Mouse (Mus musculus) small intestine, adult 2 months (tissue): ENCODE results near the gene Sh3bp4. TPM values are rescaled to one million over a fixed set of nuclear protein-coding genes. Genes with fewer than 3 reads are reported as not detected.

ENCODE experiments used
- H3K27ac ChIP-seq: fragments of 200-500 bp; 2 replicates; pipeline ENCODE4 v1.5.1; 2012; ENCODE audit warnings: low read depth, low read length, control low read depth, inconsistent platforms; ENCODE audit not compliant: insufficient read depth
- H3K27me3 ChIP-seq: fragments of 200-500 bp; 2 replicates; pipeline ENCODE4 v1.6.1; 2012; ENCODE audit warnings: mild to moderate bottlenecking, moderate library complexity, low read length, inconsistent platforms; ENCODE audit not compliant: control insufficient read depth, insufficient read depth
- H3K36me3 ChIP-seq: fragments of 200-500 bp; 2 replicates; pipeline ENCODE4 v1.6.1; 2012; ENCODE audit warnings: mild to moderate bottlenecking, low read length, control low read depth, inconsistent platforms; ENCODE audit not compliant: control insufficient read depth, insufficient read depth
- H3K4me1 ChIP-seq: fragments of 200-500 bp; 2 replicates; pipeline ENCODE4 v1.6.1; 2012; ENCODE audit warnings: low read length, inconsistent platforms, mixed read lengths; ENCODE audit not compliant: control insufficient read depth, insufficient read depth, insufficient read length
- H3K4me3 ChIP-seq: fragments of 200-500 bp; 2 replicates; pipeline ENCODE4 v1.5.1; 2012; ENCODE audit warnings: low read depth, mild to moderate bottlenecking, control low read depth, inconsistent platforms, low read length, moderate library complexity
- CTCF ChIP-seq: fragments of 200-500 bp; IDR thresholded peaks from 2 replicates; pipeline ENCODE4 v1.5.1; 2012; ENCODE audit warnings: low read depth, mild to moderate bottlenecking, control low read depth, inconsistent platforms, low read length, moderate library complexity, mixed read lengths; ENCODE audit not compliant: insufficient replicate concordance, insufficient read length; ENCODE audit errors: extremely low read depth
- POLR2A ChIP-seq: fragments of 200-500 bp; IDR thresholded peaks from 2 replicates; pipeline ENCODE4 v1.6.1; 2012; ENCODE audit warnings: low read depth, mild to moderate bottlenecking, control low read depth, inconsistent platforms, low read length, moderate library complexity
- whole genome bisulfite sequencing: fragments of 180-500 bp; shearing (Covaris S2); methylation state at CpG from one replicate; pipeline ENCODE4 v1.1.7; 2018; 5-methylcytosine and 5-hydroxymethylcytosine counted together
- polyA plus RNA-seq: library from polyadenylated mRNA; depleted of rRNA; stranded (reverse); fragments of >200 nt; gene quantifications from 2 replicates; pipeline ENCODE4 v1.2.3, GENCODE M21; 2012

Gene Sh3bp4
- polyA plus RNA-seq, 1 experiment, result 5.5 TPM

DNA sequence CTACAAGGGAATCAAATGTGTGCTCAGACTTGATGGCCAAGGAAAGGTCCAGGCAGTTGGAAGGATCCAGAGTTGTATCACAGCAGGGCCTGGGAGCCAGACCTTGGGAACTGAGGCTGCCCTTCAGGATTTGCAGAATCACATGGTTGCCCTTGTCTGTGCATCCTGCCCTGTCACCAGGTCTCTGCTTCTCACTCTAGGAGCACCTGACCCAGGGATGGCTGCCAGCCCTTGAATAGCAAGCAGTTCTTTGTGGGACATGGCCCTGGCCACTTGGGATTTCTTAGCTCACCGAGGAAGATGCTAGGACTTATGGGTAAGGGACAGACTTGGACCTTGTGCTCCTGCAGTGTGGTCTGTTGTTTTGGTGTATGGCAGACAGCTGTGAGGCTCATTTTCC, 42.3 kb downstream of the Sh3bp4 start:
- 85% methylated on average over 1 of the region's 1 CpGs for WGBS
- no peak overlapping the region for H3K27ac ChIP-seq
- no peaks in the 10 kb centered on the region for H3K27me3 ChIP-seq
- peaks cover 23% of the 10 kb centered on the region for H3K4me1 ChIP-seq
- H3K4me3 ChIP-seq, result no peak overlapping the region
- no peaks in the 10 kb centered on the region for H3K36me3 ChIP-seq
- TF ChIP-seq CTCF, result no peak
- TF ChIP-seq POLR2A, result no peak

DNA sequence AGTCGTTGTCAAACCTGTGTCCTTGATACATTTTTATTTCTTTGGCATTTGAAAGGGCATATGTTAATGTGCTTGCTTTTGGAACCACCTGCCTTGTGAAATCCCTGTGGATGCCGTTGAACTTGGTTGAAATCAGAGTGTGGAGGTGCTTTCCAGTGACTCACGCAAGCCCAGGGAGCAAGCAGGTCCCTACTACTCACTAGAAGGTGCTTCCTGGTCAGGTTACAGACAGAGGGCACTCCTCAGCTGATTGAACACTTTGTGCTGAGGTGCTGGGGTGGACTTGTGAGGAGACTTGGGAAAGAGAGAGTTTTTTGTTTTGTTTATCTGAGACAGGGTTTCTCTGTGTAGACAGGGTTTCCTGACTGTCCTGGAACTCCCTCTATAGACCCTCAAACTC, 43.5 kb downstream of the Sh3bp4 start:
- no peak overlapping the region for H3K27ac ChIP-seq
- TF ChIP-seq POLR2A (no peak), CTCF (no peak)
- no peaks in the 10 kb centered on the region for H3K36me3 ChIP-seq
- no peaks in the 10 kb centered on the region for H3K27me3 ChIP-seq
- whole genome bisulfite sequencing, result 78% methylated on average over 3 of the region's 3 CpGs
- no peak overlapping the region for H3K4me3 ChIP-seq
- H3K4me1 ChIP-seq, result peaks cover 16% of the 10 kb centered on the region

DNA sequence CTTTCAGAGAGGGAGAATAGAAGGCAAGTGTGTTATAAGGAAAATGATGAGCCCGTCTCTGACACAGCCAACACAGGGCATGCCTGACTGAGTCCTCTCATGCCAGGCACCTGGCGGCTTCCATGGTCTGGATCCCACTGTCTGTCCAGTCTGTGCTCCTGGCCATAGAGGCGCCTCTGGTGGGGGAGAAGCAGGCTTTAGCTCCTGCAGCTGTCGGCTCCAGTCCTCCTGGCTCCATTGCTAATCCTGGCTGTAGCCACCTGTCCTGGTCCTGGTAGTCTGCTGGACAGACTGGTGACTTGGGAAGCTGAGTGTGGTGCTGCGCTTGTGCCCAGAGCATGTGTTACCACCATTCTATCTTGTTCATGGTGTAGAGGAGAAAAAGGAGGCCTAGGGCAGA, 46.8 kb downstream of the Sh3bp4 start:
- WGBS, result 89% methylated on average over 5 of the region's 5 CpGs
- Histone ChIP-seq H3K27ac (no peak overlapping the region), H3K4me3 (no peak overlapping the region), H3K36me3 (no peaks in the 10 kb centered on the region), H3K27me3 (no peaks in the 10 kb centered on the region), H3K4me1 (peaks cover 26% of the 10 kb centered on the region)
- no peak for TF ChIP-seq POLR2A
- no peak for TF ChIP-seq CTCF

DNA sequence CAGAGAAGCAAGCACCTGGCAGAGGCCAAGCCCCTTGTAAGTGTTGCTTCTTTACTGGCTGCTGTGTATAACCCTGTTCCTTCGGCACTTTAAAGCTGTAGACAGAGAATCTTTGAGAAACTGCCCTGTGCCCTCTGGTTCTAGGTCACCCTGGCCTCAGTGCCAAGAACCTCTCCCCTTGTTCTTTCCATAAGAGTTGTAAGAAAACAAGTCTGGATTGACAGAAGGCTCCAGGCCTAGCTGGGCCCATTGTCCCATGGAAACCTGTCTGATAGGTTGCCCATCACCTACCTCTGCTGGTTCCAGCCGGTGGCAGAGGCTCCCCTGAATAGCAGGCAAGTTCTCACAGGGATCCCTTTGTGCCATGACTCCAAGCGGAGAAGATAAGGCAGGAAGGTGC, 47.9 kb downstream of the Sh3bp4 start:
- Histone ChIP-seq H3K27me3 (no peaks in the 10 kb centered on the region), H3K4me1 (peaks cover 26% of the 10 kb centered on the region), H3K36me3 (no peaks in the 10 kb centered on the region), H3K27ac (no peak overlapping the region), H3K4me3 (no peak overlapping the region)
- TF ChIP-seq POLR2A (no peak), CTCF (no peak)
- WGBS, result 62% methylated on average over 3 of the region's 3 CpGs

- H3K27me3 ChIP-seq, result no peaks in the 10 kb centered on the region
- 74% methylated on average over 5 of the region's 5 CpGs for WGBS
- TF ChIP-seq CTCF, result no peak
- TF ChIP-seq POLR2A, result no peak
- H3K4me1 ChIP-seq, result peaks cover 27% of the 10 kb centered on the region
- no peak overlapping the region for H3K4me3 ChIP-seq
- no peaks in the 10 kb centered on the region for H3K36me3 ChIP-seq
- H3K27ac ChIP-seq, result no peak overlapping the region
Measured at GRCm38 (mm10) chr1:89118836-89119235, 48.6 kb downstream of the Sh3bp4 start.

DNA sequence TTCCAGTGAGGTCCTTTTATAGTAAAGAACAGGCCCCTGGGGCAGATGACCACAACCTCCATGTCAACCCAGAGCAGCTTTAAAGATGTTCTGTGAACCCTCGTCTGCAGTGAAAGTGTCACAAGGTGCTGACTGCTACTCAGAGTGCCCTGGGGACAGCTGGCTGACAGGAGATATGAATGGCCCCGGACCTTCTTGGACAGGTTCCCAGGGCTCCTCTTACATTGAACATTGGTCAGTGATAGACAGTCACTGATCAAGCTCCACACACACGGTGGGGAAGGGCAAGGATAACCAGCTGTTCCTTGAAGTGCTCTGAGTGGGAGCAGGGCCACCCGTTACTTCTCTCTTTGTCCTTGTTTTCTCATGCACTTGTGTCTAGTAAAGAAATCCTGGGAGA, 50.1 kb downstream of the Sh3bp4 start:
- no peak overlapping the region for H3K27ac ChIP-seq
- 24% methylated on average over 4 of the region's 4 CpGs for WGBS

DNA sequence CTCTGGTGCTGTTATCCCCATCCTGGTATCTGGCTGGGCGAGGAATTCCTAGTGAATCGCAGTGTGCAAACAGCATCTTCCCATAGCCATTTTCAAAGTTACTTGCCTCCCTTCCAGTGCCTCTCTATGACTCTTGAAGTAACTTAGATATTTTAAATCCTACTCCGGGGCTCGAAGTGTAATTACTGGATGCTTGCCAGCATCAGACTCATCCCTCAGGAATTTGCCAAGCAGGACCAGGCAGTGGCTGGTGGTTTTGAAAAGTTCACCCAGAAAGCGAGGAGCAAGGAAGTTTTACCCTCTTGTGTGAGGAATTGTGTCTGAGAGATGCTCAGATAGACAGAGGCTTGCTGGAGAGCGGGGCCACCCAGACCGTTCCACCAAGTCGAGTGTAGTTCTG, 51.3 kb downstream of the Sh3bp4 start:
- H3K4me3 ChIP-seq, result no peak overlapping the region
- TF ChIP-seq POLR2A (no peak), CTCF (no peak)
- H3K4me1 ChIP-seq, result peaks cover 42% of the 10 kb centered on the region
- no peak overlapping the region for H3K27ac ChIP-seq
- 64% methylated on average over 8 of the region's 8 CpGs for WGBS
- no peaks in the 10 kb centered on the region for H3K27me3 ChIP-seq
- H3K36me3 ChIP-seq, result no peaks in the 10 kb centered on the region

More for the DNA sequence above, 50.1 kb downstream of the Sh3bp4 start:
- H3K4me3 ChIP-seq, result no peak overlapping the region
- no peaks in the 10 kb centered on the region for H3K27me3 ChIP-seq
- TF ChIP-seq POLR2A (no peak), CTCF (no peak)
- no peaks in the 10 kb centered on the region for H3K36me3 ChIP-seq
- H3K4me1 ChIP-seq, result peaks cover 38% of the 10 kb centered on the region

DNA sequence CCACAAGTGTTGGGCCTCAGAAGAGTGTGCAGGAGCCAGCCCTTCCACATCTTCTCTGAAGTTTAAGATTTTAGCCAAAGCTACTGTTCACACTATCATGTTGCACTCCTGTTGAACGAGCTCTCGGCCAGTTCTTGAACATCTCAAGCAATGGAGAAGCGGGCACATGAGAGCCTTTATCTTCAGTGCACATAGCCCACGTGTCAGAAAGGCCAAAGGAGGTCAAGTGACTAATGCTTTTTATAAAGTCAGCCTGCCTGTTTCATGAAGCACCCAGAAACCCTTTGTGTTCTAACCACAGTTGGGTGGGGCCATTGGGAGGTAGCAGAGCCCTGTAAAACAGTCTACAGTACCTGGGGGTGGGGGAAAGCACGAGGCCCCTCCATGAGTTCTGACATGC, 52.2 kb downstream of the Sh3bp4 start:
- H3K4me1 ChIP-seq, result peaks cover 40% of the 10 kb centered on the region
- no peaks in the 10 kb centered on the region for H3K36me3 ChIP-seq
- WGBS, result 78% methylated on average over 5 of the region's 5 CpGs
- H3K4me3 ChIP-seq, result no peak overlapping the region
- H3K27me3 ChIP-seq, result no peaks in the 10 kb centered on the region
- no peak for TF ChIP-seq POLR2A
- no peak for TF ChIP-seq CTCF
- H3K27ac ChIP-seq, result no peak overlapping the region
